Mouse (Mus musculus) hindbrain, embryonic 16.5 days (tissue): Measurements from ENCODE around the gene Fam43a. TPM values are rescaled to one million over a fixed set of nuclear protein-coding genes. Genes with fewer than 3 reads are reported as not detected.

ENCODE experiments used
- ATAC-seq: fragments of 200-750 bp; cut with Nextera tagmentation; 2 replicates; pipeline ENCODE4 v1.8.0; 2017; ENCODE audit warnings: moderate TSS enrichment, moderate library complexity
- H3K27ac ChIP-seq: fragments of 300-500 bp; sonication (generic); 2 replicates; pipeline ENCODE4 v1.5.1; 2014; ENCODE audit warnings: low read depth, mild to moderate bottlenecking, control low read depth, low read length, moderate library complexity
- H3K27me3 ChIP-seq: fragments of 300-500 bp; sonication (generic); replicated peaks from 2 replicates; pipeline ENCODE4 v1.6.1; 2014; ENCODE audit warnings: low read length; ENCODE audit not compliant: control insufficient read depth, insufficient read depth
- H3K36me3 ChIP-seq: fragments of 300-500 bp; sonication (generic); 2 replicates; pipeline ENCODE4 v1.6.1; 2014; ENCODE audit warnings: mild to moderate bottlenecking, low read length, moderate library complexity, mixed read lengths; ENCODE audit not compliant: control insufficient read depth, insufficient read depth
- H3K4me1 ChIP-seq: fragments of 300-500 bp; sonication (generic); 2 replicates; pipeline ENCODE4 v1.6.1; 2014; ENCODE audit warnings: low read depth, low read length; ENCODE audit not compliant: control insufficient read depth, insufficient read depth
- H3K4me2 ChIP-seq: fragments of 300-500 bp; sonication (generic); 2 replicates; pipeline ENCODE4 v1.6.1; 2014; ENCODE audit warnings: mild to moderate bottlenecking, low read length, control low read depth, moderate library complexity
- H3K4me3 ChIP-seq: fragments of 300-500 bp; sonication (generic); 2 replicates; pipeline ENCODE4 v1.5.1; 2014; ENCODE audit warnings: mild to moderate bottlenecking, low read length, control low read depth, moderate library complexity
- H3K9ac ChIP-seq: fragments of 300-500 bp; sonication (generic); 2 replicates; pipeline ENCODE4 v1.6.1; 2014; ENCODE audit warnings: low read depth, mild to moderate bottlenecking, control low read depth, low read length, moderate library complexity
- H3K9me3 ChIP-seq: fragments of 300-500 bp; sonication (generic); 2 replicates; pipeline ENCODE4 v1.6.1; 2014; ENCODE audit warnings: mild to moderate bottlenecking, low read length, moderate library complexity; ENCODE audit not compliant: control insufficient read depth
- WGBS: fragments of 180-500 bp; shearing (Covaris S2); extraction: QIAGEN DNeasy Blood & Tissue Kit; methylation state at CpG from one replicate; pipeline ENCODE4 v1.1.7; 2014; 5-methylcytosine and 5-hydroxymethylcytosine counted together
- polyA plus RNA-seq: library from polyadenylated mRNA; unstranded; fragments of >200 nt; fragmentation: Nextera tagmentation; extraction: Ambion mirVana; gene quantifications from 2 replicates; pipeline ENCODE4 v1.2.1, GENCODE M21; 2015

Gene Fam43a
- polyA plus RNA-seq, result 18.3 and 22.0 TPM in 2 replicates

DNA sequence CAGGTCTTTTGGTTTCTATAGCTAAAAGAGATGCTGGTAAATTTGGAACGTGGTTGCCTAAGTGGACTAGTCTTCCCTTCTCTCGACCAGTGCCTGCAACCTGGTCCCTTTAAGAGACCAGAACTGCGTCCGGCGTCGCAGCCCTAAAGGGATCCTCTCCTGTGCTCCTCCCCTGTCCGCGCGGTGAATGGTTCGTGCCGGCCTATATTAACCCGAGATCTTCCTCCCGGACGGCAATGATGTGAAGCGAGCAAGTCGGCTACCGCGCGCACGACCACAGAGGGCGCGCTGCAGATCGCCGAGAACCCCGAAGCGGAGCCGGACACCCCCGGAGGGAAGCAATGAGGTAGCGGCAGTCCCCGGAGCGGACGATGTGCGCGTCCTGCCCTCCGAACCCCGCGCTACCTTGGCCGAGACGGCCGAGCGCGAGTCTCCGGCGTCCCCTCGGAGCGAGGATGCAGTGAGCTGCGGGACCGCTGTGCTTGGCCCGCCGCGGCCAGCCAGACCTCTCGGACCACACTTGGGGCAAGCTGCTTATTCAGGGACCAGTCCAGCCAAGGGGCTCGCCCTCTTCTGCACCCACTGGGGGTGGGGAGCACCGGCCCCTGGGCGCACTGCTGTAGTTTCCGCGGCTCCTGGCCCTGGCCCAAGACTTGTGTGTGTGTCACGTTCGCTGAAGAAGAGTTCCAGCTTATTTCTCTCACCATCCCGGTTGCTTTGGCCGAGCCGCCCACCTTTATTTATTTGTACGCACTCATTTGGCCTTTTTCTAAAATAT is at the start of gene Fam43a:
Fam43a (plus strand) TSS at position 233 of the 778 bp plus-strand sequence.
- ATAC-seq, result peak; percentile 82
- Histone ChIP-seq H3K27me3 (peaks cover 8% of the 10 kb centered on the region), H3K9me3 (no peaks in the 10 kb centered on the region), H3K4me3 (peak within 1 kb of the TSS; percentile 76), H3K4me2 (peak within 1 kb of the TSS; percentile 97), H3K36me3 (no peaks in the 10 kb centered on the region), H3K27ac (peak within 1 kb of the TSS; percentile 81), H3K4me1 (peaks cover 38% of the 10 kb centered on the region), H3K9ac (peak within 1 kb of the TSS; percentile 82)
- under 1% methylated on average over 42 of the region's 63 CpGs for WGBS

DNA sequence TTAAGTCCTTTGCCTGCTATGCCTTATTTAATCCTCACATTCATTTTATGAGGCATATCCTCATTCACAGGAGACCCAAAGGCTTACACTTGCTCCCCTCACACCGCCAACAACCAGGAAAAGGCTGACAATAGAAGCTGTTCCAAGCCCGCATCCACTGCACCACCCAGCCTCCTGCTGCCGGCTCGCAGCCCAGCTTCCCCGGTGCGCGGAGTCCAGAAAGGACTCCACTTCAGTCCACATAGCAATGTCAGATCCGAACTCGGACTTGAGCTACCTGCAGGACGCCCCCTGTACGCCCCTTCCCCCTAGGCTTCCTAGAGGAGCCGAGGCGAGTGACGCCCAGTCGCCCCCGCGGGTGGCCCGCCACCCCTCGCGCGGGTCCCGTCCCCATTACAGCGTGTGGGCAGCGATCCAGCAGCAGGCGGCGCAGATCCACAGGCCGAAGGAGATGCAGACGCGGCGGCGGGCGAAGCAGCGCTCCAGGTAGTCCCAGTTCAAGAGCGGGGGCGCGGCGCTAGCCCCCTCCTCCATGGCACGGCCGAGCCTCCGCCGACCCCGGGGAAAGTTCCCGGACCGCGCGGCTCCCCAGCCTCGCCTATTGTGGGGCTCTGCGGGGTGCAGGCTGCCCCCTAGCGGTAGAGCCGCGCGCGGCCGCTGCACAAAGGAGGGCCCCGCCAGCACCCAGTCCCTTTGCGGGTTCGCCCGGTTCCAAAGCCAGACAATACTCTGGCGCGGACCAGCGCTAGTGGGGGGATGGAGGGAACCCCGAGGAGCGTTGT is 49.4 kb upstream of the Fam43a start:
- H3K4me1 ChIP-seq, result peaks cover 18% of the 10 kb centered on the region
- peak overlapping the region; percentile 80 for H3K4me2 ChIP-seq
- H3K4me3 ChIP-seq, result peak overlapping the region; percentile 79
- H3K36me3 ChIP-seq, result peaks cover 3% of the 10 kb centered on the region; the same call in 1 of the 2 replicates
- no peaks in the 10 kb centered on the region for H3K27me3 ChIP-seq
- peak overlapping the region; percentile 84 for H3K9ac ChIP-seq
- peaks cover 4% of the 10 kb centered on the region for H3K9me3 ChIP-seq
- peak overlapping the region; percentile 90 for H3K27ac ChIP-seq
- peak; percentile 90 for ATAC-seq
- WGBS, result under 1% methylated on average over 48 of the region's 63 CpGs

DNA sequence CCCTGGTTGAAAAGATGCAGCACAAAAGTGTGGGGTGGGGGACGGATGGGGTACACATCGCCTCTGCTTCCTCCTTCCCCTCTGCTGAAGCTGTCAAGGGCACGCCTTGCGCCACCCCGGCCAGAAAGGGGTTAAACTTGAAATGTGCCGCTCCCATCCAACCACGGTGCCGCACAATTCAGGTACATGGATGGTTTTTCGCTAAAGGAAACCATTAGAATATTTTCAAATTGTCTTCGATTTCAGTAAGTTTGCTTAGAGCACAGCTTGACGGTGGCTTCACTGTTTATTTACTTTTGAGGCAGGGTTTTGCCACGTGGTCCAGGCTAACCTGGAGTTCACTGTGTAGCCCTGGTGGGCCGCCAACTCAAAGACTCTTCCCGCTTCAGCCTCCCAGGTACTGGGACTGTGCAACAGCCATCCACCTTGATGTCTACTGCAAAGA is 48.8 kb upstream of the Fam43a start, which contains the start of gene Tmem44:
Tmem44 (minus strand) TSS at position 95 of the 445 bp plus-strand sequence.
- Histone ChIP-seq H3K27ac (peak within 1 kb of the TSS; percentile 90), H3K27me3 (no peaks in the 10 kb centered on the region), H3K4me1 (peaks cover 18% of the 10 kb centered on the region), H3K4me2 (peak within 1 kb of the TSS; percentile 80), H3K4me3 (peak within 1 kb of the TSS; percentile 79), H3K9ac (peak within 1 kb of the TSS; percentile 84), H3K36me3 (peaks cover 3% of the 10 kb centered on the region; the same call in 1 of the 2 replicates), H3K9me3 (peaks cover 9% of the 10 kb centered on the region)
- ATAC-seq, result peak; percentile 67
- 7% methylated on average over 13 of the region's 14 CpGs for WGBS

DNA sequence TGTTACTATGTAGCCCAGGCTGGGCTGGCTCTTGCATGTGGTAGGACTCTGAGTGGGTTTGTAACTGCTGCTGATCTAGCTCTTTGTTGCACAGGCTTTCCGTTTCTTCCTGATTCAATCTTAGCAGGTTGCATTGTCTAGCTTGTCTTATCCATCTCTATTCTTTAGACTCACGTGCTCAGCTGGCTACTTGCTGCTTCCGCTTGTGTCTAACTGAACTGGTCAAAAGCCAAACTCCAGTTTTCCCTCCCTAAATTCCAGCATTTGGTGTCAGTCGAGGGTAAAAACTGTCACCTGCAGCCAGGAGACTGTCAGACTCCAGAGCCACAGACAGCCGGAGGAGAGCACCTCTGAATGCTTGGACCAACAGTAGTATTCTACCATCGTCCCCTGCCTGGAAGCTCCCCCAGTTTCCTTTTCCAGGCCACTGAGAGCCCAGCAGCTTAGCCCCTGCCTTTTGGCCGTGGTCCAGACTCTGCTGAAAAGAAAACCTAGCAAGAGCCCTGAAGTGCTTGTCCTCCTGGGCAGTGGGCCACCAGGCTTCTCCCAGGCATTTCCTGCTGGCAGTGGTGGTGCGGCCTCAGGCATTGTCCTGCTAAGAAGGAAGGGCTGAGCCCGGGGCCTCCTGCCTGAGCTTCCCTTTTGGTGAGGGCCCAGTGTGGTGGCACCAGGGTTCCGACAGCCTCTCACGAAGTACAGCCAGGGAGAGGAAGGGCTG is 46.7 kb upstream of the Fam43a start:
- Histone ChIP-seq H3K9ac (no peak overlapping the region), H3K4me3 (no peak overlapping the region), H3K4me1 (peaks cover 18% of the 10 kb centered on the region), H3K4me2 (no peak overlapping the region), H3K27me3 (no peaks in the 10 kb centered on the region), H3K36me3 (peaks cover 2% of the 10 kb centered on the region), H3K27ac (peak overlapping the region; percentile 71), H3K9me3 (peaks cover 10% of the 10 kb centered on the region)
- 20% methylated on average over 11 of the region's 11 CpGs for WGBS
- peak; percentile 75 for ATAC-seq

- Histone ChIP-seq H3K36me3 (peaks cover 6% of the 10 kb centered on the region), H3K9ac (no peak overlapping the region), H3K9me3 (peaks cover 10% of the 10 kb centered on the region), H3K27me3 (no peaks in the 10 kb centered on the region), H3K4me1 (peaks cover 10% of the 10 kb centered on the region), H3K27ac (no peak overlapping the region), H3K4me3 (no peak overlapping the region), H3K4me2 (no peak overlapping the region)
- WGBS, result 95% methylated on average over 8 of the region's 8 CpGs
- no peak for ATAC-seq
Observed at GRCm38 (mm10) chr16:30554109-30554508, 45.4 kb upstream of the Fam43a start.

DNA sequence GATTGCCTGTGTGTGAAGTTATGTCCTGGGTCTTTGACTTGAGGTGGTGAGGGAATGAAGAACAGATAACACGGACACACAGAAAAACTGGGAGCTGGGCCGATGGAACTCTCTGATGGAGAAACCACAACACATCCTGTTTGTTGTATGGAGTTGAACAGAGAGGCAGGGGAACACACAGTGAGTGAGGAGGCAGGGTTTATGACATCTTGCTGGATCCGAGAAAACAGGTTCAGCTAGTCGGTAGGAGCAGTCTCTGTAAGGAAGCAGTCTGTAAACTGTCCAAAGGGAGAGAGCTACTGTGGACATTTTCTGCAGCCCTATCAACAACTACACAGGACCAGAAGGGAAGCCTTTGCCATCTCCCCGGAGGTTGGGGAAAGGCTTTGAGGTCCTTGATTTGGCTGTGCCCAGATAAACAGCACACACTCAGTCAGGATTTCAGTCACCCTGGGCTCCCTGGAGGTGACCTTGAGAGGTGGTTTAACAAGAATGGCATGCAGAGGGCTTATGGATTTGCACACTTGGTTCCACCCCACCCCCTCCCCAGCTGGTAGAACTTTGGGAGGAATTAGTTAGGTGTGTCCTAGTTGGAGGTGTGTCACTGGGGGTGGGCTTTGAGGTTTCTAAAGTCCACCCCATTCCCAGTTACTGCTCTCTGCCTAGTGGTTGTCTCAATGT is 40.1 kb upstream of the Fam43a start:
- ATAC-seq, result no peak
- H3K27ac ChIP-seq, result no peak overlapping the region
- H3K4me1 ChIP-seq, result no peaks in the 10 kb centered on the region
- peaks cover 10% of the 10 kb centered on the region for H3K9me3 ChIP-seq
- peaks cover 29% of the 10 kb centered on the region for H3K36me3 ChIP-seq
- WGBS, result 98% methylated on average over 5 of the region's 5 CpGs
- H3K9ac ChIP-seq, result no peak overlapping the region
- H3K4me2 ChIP-seq, result no peak overlapping the region
- no peak overlapping the region for H3K4me3 ChIP-seq
- H3K27me3 ChIP-seq, result no peaks in the 10 kb centered on the region

DNA sequence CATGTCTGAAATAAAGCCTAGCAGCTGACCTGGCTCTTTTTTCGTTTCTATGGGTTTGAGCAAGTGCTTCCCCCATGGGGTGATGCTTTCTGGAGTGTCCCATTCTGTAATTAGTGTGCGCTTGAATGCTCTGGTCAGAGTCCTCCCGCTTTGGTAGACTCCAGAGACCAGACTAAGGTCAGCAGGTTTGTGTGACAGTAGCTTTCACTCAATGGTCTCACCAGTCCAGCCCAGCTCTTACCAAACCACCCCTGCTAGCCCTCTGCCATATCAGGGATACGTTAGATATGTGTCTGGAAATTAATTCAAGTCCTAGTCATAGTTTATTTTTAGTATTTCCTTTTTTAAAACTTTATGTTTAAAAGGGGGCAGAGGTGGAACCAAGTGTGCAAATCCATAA is 38.9 kb upstream of the Fam43a start:
- Histone ChIP-seq H3K4me1 (no peaks in the 10 kb centered on the region), H3K27me3 (no peaks in the 10 kb centered on the region), H3K4me2 (no peak overlapping the region), H3K9ac (no peak overlapping the region), H3K4me3 (no peak overlapping the region), H3K36me3 (peaks cover 37% of the 10 kb centered on the region), H3K27ac (no peak overlapping the region), H3K9me3 (peaks cover 2% of the 10 kb centered on the region; the same call in 1 of the 2 replicates)
- 96% methylated on average over 4 of the region's 4 CpGs for WGBS
- ATAC-seq, result no peak

DNA sequence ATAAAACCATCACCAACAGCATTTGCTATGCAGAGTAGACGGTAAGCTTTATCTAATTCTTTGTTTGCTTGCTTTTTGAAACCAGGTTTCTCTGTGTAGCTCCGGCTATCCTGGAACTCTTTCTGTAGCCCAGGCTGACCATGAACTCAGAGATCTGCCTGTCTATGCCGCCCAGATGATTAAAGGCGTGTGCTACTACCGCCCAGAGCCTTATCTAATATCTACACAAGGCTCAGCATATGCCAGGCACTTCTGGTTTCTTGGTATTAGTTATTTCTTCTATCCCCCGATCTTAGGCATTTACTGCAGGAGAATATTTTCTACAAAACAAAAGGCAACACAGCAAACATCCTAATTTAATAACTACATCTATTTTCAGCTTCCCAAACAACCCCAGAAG is 33.9 kb upstream of the Fam43a start:
- Histone ChIP-seq H3K36me3 (peaks cover 60% of the 10 kb centered on the region), H3K4me1 (no peaks in the 10 kb centered on the region), H3K27me3 (no peaks in the 10 kb centered on the region), H3K9ac (no peak overlapping the region), H3K9me3 (no peaks in the 10 kb centered on the region), H3K4me3 (no peak overlapping the region), H3K4me2 (no peak overlapping the region), H3K27ac (no peak overlapping the region)
- ATAC-seq, result no peak
- 91% methylated on average over 6 of the region's 6 CpGs for WGBS
